Mouse (Mus musculus): ENCODE results near the gene Slc12a1.
A peak's percentile ranks its signal among the peaks of the same experiment; 100 is the strongest.

Gene Slc12a1

GRCm38 (mm10) chr2:125259230-125260120 is 107.2 kb downstream of the Slc12a1 start:
- peak in 1 of 2 experiments; percentile 42 for DNase-seq

- no peak for DNase-seq
Measured at GRCm38 (mm10) chr2:125260326-125260725, 108.0 kb downstream of the Slc12a1 start.

GRCm38 (mm10) chr2:125263056-125263455 is 110.8 kb downstream of the Slc12a1 start:
- peak in 1 of 2 experiments; percentile 19 for DNase-seq

GRCm38 (mm10) chr2:125263753-125264152 is 111.4 kb downstream of the Slc12a1 start:
- DNase-seq: peak; percentile 33 to 60

GRCm38 (mm10) chr2:125268876-125269275 is 116.6 kb downstream of the Slc12a1 start:
- no peak for DNase-seq

- DNase-seq: no peak
Measured at GRCm38 (mm10) chr2:125275617-125276016, 123.3 kb downstream of the Slc12a1 start.

- peak in 1 of 2 experiments; percentile 47 for DNase-seq
Measured at GRCm38 (mm10) chr2:125276692-125277091, 124.4 kb downstream of the Slc12a1 start.

- DNase-seq: peak; percentile 44 to 77
Measured at GRCm38 (mm10) chr2:125278474-125278873, 126.2 kb downstream of the Slc12a1 start.

All from lung, postnatal 4 days (tissue).